Mouse (Mus musculus) kidney, postnatal 0 days (tissue): ENCODE results near the gene Zbtb37. TPM values are rescaled to one million over a fixed set of nuclear protein-coding genes. Genes with fewer than 3 reads are reported as not detected.
A peak's percentile ranks its signal among the peaks of the same experiment; 100 is the strongest.

Experiments
- ATAC-seq: fragments of 200-750 bp; cut with Nextera tagmentation; replicated peaks from 2 replicates; pipeline ENCODE4 v1.8.0; 2017; ENCODE audit warnings: low read depth, moderate number of reproducible peaks, moderate TSS enrichment, moderate library complexity; ENCODE audit not compliant: low FRiP score
- DNase-seq: peaks from one replicate; pipeline ENCODE4 v3.0.0-alpha.2; 2016; ENCODE audit warnings: low spot score
- H3K27ac ChIP-seq: fragments of 300-500 bp; sonication (generic); 2 replicates; pipeline ENCODE4 v1.5.1; 2014; ENCODE audit warnings: mild to moderate bottlenecking
- H3K27me3 ChIP-seq: fragments of 300-500 bp; sonication (generic); 2 replicates; pipeline ENCODE4 v1.6.1; 2014; ENCODE audit warnings: low read length, mixed read lengths; ENCODE audit not compliant: insufficient read depth
- H3K36me3 ChIP-seq: fragments of 300-500 bp; sonication (generic); 2 replicates; pipeline ENCODE4 v1.6.1; 2014; ENCODE audit warnings: low read length, mixed read lengths; ENCODE audit not compliant: insufficient read depth
- H3K4me1 ChIP-seq: fragments of 300-500 bp; sonication (generic); replicated peaks from 2 replicates; pipeline ENCODE4 v1.6.1; 2014; ENCODE audit warnings: antibody characterized with exemption, low read length, mixed read lengths; ENCODE audit not compliant: insufficient read depth
- H3K4me2 ChIP-seq: fragments of 300-500 bp; sonication (generic); 2 replicates; pipeline ENCODE4 v1.6.1; 2014; ENCODE audit warnings: mild to moderate bottlenecking, low read length, moderate library complexity, mixed read lengths
- H3K4me3 ChIP-seq: fragments of 300-500 bp; sonication (generic); replicated peaks from 2 replicates; pipeline ENCODE4 v1.5.1; 2014; ENCODE audit warnings: low read depth, low read length
- H3K9ac ChIP-seq: fragments of 300-500 bp; sonication (generic); 2 replicates; pipeline ENCODE4 v1.6.1; 2014; ENCODE audit warnings: low read depth, low read length
- H3K9me3 ChIP-seq: fragments of 300-500 bp; sonication (generic); replicated peaks from 2 replicates; pipeline ENCODE4 v1.6.1; 2016; ENCODE audit warnings: low read length, inconsistent platforms, mixed read lengths
- CTCF ChIP-seq: IDR thresholded peaks from 2 replicates; pipeline ENCODE4 v1.5.1; 2016; ENCODE audit warnings: antibody characterized with exemption, low read depth, mild to moderate bottlenecking, moderate library complexity
- WGBS: fragments of 180-500 bp; shearing (Covaris S2); extraction: QIAGEN DNeasy Blood & Tissue Kit; methylation state at CpG from one replicate; pipeline ENCODE4 v1.1.7; 2014; 5-methylcytosine and 5-hydroxymethylcytosine counted together
- polyA plus RNA-seq: library from polyadenylated mRNA; unstranded; fragments of >200 nt; fragmentation: Nextera tagmentation; extraction: Ambion mirVana; gene quantifications from 2 replicates; pipeline ENCODE4 v1.2.1, GENCODE M21; 2015

Gene Zbtb37
- polyA plus RNA-seq, 1 experiment from 2014 or later, result 7.4 TPM

- no peak for DNase-seq
- peaks cover 28% of the 10 kb centered on the region for H3K36me3 ChIP-seq
- peaks cover 6% of the 10 kb centered on the region; the same call in 1 of the 2 replicates for H3K4me1 ChIP-seq
- H3K9me3 ChIP-seq, result no peaks in the 10 kb centered on the region
- WGBS, result 17% methylated on average over 3 of the region's 3 CpGs
- no peak overlapping the region for H3K4me3 ChIP-seq
- 0 out of 2 replicates have a peak overlapping the region, but pooled peaks have one; percentile 10 for H3K27ac ChIP-seq
- no peak for TF ChIP-seq CTCF
- H3K27me3 ChIP-seq, result no peaks in the 10 kb centered on the region
- no peak overlapping the region for H3K4me2 ChIP-seq
- H3K9ac ChIP-seq, result no peak overlapping the region
- ATAC-seq, result no peak
Observed at GRCm38 (mm10) chr1:161038968-161039721, 4.5 kb upstream of the Zbtb37 start.

GRCm38 (mm10) chr1:161038004-161038403 is 3.4 kb upstream of the Zbtb37 start:
- H3K9me3 ChIP-seq, result no peaks in the 10 kb centered on the region
- H3K4me2 ChIP-seq, result peak overlapping the region; percentile 88; the same call in 1 of the 2 replicates
- 23% methylated on average over 3 of the region's 3 CpGs for WGBS
- ATAC-seq, result no peak
- H3K4me3 ChIP-seq, result no peak overlapping the region
- H3K27me3 ChIP-seq, result no peaks in the 10 kb centered on the region
- H3K9ac ChIP-seq, result no peak overlapping the region
- TF ChIP-seq CTCF, result no peak
- H3K4me1 ChIP-seq, result peaks cover 6% of the 10 kb centered on the region; the same call in 1 of the 2 replicates
- no peak for DNase-seq
- H3K36me3 ChIP-seq, result peaks cover 20% of the 10 kb centered on the region
- H3K27ac ChIP-seq, result no peak overlapping the region

DNA sequence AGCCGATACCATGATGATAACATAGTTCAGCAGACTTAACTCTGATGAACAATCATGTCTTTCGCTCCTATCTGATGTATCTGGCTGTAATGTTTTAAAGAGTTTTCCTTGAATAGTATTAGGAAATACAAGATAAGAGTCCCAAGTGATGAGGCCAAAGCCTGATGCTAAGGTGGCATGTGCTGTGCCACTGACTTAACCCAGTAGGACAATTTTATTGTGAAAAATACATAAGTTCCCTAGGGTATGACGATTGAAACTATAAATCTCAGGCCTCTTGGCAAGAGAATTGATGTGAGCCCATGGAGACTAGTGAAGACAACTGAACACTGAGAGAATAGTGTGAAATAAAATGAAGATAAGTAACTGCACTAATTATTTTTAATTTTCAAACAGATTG is 3.0 kb upstream of the Zbtb37 start:
- Histone ChIP-seq H3K27me3 (no peaks in the 10 kb centered on the region), H3K27ac (no peak overlapping the region), H3K9ac (no peak overlapping the region), H3K4me3 (peak overlapping the region; percentile 20; the same call in 1 of the 2 replicates), H3K36me3 (peaks cover 20% of the 10 kb centered on the region), H3K4me2 (peak overlapping the region; percentile 88), H3K4me1 (peaks cover 6% of the 10 kb centered on the region; the same call in 1 of the 2 replicates), H3K9me3 (no peaks in the 10 kb centered on the region)
- no peak for TF ChIP-seq CTCF
- WGBS, result 10% methylated on average over 3 of the region's 3 CpGs
- no peak for DNase-seq
- ATAC-seq, result no peak

DNA sequence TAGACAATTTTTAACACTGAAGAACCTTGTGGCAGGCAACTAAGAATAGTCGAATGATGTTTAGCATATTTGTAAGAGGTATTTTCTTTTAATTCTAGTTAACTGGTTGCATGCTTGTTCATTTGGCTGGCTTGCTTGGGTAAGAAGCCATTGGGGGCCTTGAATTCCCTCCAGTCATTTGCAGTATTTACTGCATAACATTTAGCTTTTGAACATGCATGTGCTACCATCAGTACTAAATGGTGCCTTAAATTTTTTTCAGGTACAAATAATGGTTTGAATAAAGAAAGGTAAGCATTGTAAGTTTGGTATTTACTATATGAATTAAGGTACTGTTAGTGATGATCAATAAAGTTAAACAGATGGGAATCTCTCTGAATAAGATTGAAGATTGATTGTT is 2.4 kb upstream of the Zbtb37 start:
- ATAC-seq (no peak), DNase-seq (no peak)
- no peak overlapping the region; the same call in 1 of the 2 replicates for H3K9ac ChIP-seq
- no peaks in the 10 kb centered on the region for H3K9me3 ChIP-seq
- peaks cover 20% of the 10 kb centered on the region for H3K36me3 ChIP-seq
- WGBS, result 5% methylated on average over 1 of the region's 1 CpGs
- peak overlapping the region; percentile 81 for H3K4me3 ChIP-seq
- H3K27ac ChIP-seq, result no peak overlapping the region
- H3K27me3 ChIP-seq, result no peaks in the 10 kb centered on the region
- no peak for TF ChIP-seq CTCF
- H3K4me1 ChIP-seq, result peaks cover 6% of the 10 kb centered on the region; the same call in 1 of the 2 replicates
- peak overlapping the region; percentile 88 for H3K4me2 ChIP-seq

GRCm38 (mm10) chr1:161036411-161036841 is 1.8 kb upstream of the Zbtb37 start:
- Histone ChIP-seq H3K27ac (peak overlapping the region; percentile 95), H3K4me1 (peaks cover 6% of the 10 kb centered on the region; the same call in 1 of the 2 replicates), H3K4me3 (peak overlapping the region; percentile 81), H3K9me3 (no peaks in the 10 kb centered on the region), H3K27me3 (no peaks in the 10 kb centered on the region), H3K9ac (peak overlapping the region; percentile 78), H3K36me3 (peaks cover 25% of the 10 kb centered on the region), H3K4me2 (peak overlapping the region; percentile 88)
- no peak for TF ChIP-seq CTCF
- ATAC-seq (no peak), DNase-seq (peak; percentile 25)
- 1% methylated on average over 5 of the region's 5 CpGs for WGBS

DNA sequence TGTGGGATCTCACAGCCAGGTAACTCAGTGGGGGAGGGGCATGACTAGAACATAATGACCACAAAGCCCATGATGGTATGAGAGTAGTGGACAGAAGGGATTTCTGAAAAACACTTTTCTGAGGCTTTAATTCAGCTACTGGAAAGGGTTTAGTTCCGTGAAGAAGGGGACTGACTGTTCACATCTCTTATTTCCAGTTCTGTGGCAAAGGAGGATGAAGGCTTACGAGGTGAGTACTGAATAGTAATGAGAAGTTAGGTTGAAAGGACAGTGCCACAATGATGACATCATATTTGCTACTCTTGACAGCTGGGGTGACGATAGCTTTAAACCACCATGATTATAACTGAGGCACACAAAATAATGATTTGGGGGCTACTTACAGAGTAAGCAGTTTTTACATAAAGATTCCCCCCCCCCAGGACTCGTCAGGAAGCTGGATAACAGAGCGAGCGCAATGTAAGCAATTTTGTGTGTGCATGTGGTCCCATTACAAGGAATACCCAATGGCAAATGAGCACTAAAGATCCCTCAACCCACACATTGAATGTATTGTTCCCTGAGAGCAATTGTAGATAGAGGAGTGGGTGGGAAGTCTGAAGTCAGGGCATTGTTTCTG is 1.2 kb upstream of the Zbtb37 start:
- peaks cover 27% of the 10 kb centered on the region for H3K36me3 ChIP-seq
- H3K4me3 ChIP-seq, result peak overlapping the region; percentile 81
- ATAC-seq (no peak), DNase-seq (peak; percentile 34)
- peaks cover 6% of the 10 kb centered on the region; the same call in 1 of the 2 replicates for H3K4me1 ChIP-seq
- H3K27me3 ChIP-seq, result no peaks in the 10 kb centered on the region
- WGBS, result 1% methylated on average over 6 of the region's 6 CpGs
- peak overlapping the region; percentile 78 for H3K9ac ChIP-seq
- no peaks in the 10 kb centered on the region for H3K9me3 ChIP-seq
- H3K4me2 ChIP-seq, result peak overlapping the region; percentile 88
- TF ChIP-seq CTCF, result no peak
- H3K27ac ChIP-seq, result peak overlapping the region; percentile 95
